Mouse (Mus musculus) CH12.LX (cell line): Measurements from ENCODE around the gene Sema3f. TPM values are rescaled to one million over a fixed set of nuclear protein-coding genes. Genes with fewer than 3 reads are reported as not detected.

Source experiments
- DNase-seq: peaks from one replicate; pipeline ENCODE4 v3.0.0-alpha.2; 2013; ENCODE audit errors: extremely low read depth
- H3K27ac ChIP-seq: 2 replicates; pipeline ENCODE4 v1.5.1; 2012; ENCODE audit warnings: low read depth, mild to moderate bottlenecking, control low read depth, moderate library complexity; ENCODE audit not compliant: insufficient read depth
- H3K27me3 ChIP-seq: replicated peaks from 2 replicates; pipeline ENCODE3; 2012; ENCODE audit warnings: inconsistent platforms
- H3K36me3 ChIP-seq, 2 experiments: replicated peaks in 1 of 2; 2 replicates each; pipeline versions ENCODE3 to v1.6.1; 2012; ENCODE audit warnings: inconsistent platforms in 1 of 2, low read length in 1 of 2, mild to moderate bottlenecking in 1 of 2, mixed read lengths in 1 of 2, moderate library complexity in 1 of 2; ENCODE audit not compliant: control insufficient read depth in 1 of 2, insufficient read depth in 1 of 2
- H3K4me1 ChIP-seq, 2 experiments: 2 replicates each; pipeline ENCODE4 v1.6.1; 2012; ENCODE audit warnings: inconsistent platforms in 1 of 2, moderate library complexity in 1 of 2; ENCODE audit not compliant: insufficient read depth in 2 of 2, control insufficient read depth in 1 of 2
- H3K4me2 ChIP-seq: 2 replicates; pipeline ENCODE4 v1.6.1; 2012; ENCODE audit warnings: low read depth, mild to moderate bottlenecking, control low read depth; ENCODE audit not compliant: poor library complexity, insufficient read depth, severe bottlenecking
- H3K4me3 ChIP-seq, 3 experiments: fragments of 150-350 bp in 1 of 3; sonication (generic) in 1 of 3; replicated peaks in 1 of 3; 2 replicates each; pipeline versions ENCODE3 to v1.5.1; 2011 to 2012; ENCODE audit warnings: low read depth in 2 of 3, low read length in 2 of 3, mild to moderate bottlenecking in 2 of 3, moderate library complexity in 2 of 3, control low read depth in 1 of 3, improper control_type of control experiment in 1 of 3, inconsistent platforms in 1 of 3, mixed read lengths in 1 of 3; ENCODE audit not compliant: poor library complexity in 1 of 3
- H3K79me2 ChIP-seq: replicated peaks from 2 replicates; pipeline ENCODE4 v1.6.1; 2012; ENCODE audit warnings: mild to moderate bottlenecking, moderate library complexity; ENCODE audit not compliant: control insufficient read depth, poor library complexity, insufficient read depth, severe bottlenecking; ENCODE audit errors: extremely low read depth
- H3K9ac ChIP-seq: 2 replicates; pipeline ENCODE4 v1.6.1; 2012; ENCODE audit warnings: low read depth, mild to moderate bottlenecking, control low read depth, moderate library complexity; ENCODE audit not compliant: insufficient read depth
- H3K9me3 ChIP-seq: replicated peaks from 2 replicates; pipeline ENCODE3; 2012; ENCODE audit warnings: low read length, inconsistent platforms, mixed read lengths
- BHLHE40 ChIP-seq: IDR thresholded peaks from 2 replicates; pipeline ENCODE4 v1.6.1; 2011; ENCODE audit warnings: mild to moderate bottlenecking, low read depth, low read length, improper control_type of control experiment
- CTCF ChIP-seq, 2 experiments: IDR thresholded peaks in 1 of 2; conservative IDR thresholded peaks in 1 of 2; 2 replicates each; pipeline ENCODE4 v1.5.1; 2011 to 2012; ENCODE audit warnings: low read depth in 2 of 2, low read length in 2 of 2, improper control_type of control experiment in 1 of 2, inconsistent platforms in 1 of 2, mild to moderate bottlenecking in 1 of 2, moderate library complexity in 1 of 2
- ETS1 ChIP-seq: conservative IDR thresholded peaks from 2 replicates; pipeline ENCODE4 v1.6.1; 2012; ENCODE audit warnings: low read depth, mild to moderate bottlenecking, inconsistent platforms, low read length, improper control_type of control experiment, moderate library complexity
- HCFC1 ChIP-seq: IDR thresholded peaks from 2 replicates; pipeline ENCODE4 v1.6.1; 2012; ENCODE audit warnings: low read depth, mild to moderate bottlenecking, inconsistent platforms, low read length, improper control_type of control experiment
- JUN ChIP-seq: IDR thresholded peaks from 2 replicates; pipeline ENCODE4 v1.6.1; 2011; ENCODE audit warnings: low read depth, mild to moderate bottlenecking, low read length, improper control_type of control experiment, moderate library complexity; ENCODE audit not compliant: insufficient read depth
- JUND ChIP-seq: conservative IDR thresholded peaks from 2 replicates; pipeline ENCODE4 v1.6.1; 2011; ENCODE audit warnings: low read depth, low read length, improper control_type of control experiment
- KAT2A ChIP-seq: IDR thresholded peaks from 2 replicates; pipeline ENCODE4 v1.6.1; 2012; ENCODE audit warnings: low read length, improper control_type of control experiment, inconsistent platforms; ENCODE audit not compliant: insufficient replicate concordance
- MAFK ChIP-seq: IDR thresholded peaks from 2 replicates; pipeline ENCODE4 v1.6.1; 2011; ENCODE audit warnings: low read length, improper control_type of control experiment; ENCODE audit not compliant: insufficient replicate concordance
- MAX ChIP-seq: IDR thresholded peaks from 2 replicates; pipeline ENCODE4 v1.6.1; 2011; ENCODE audit warnings: low read length, improper control_type of control experiment
- MEF2A ChIP-seq: IDR thresholded peaks from 2 replicates; pipeline ENCODE4 v1.6.1; 2014; ENCODE audit warnings: low read depth, mild to moderate bottlenecking, inconsistent platforms, low read length, improper control_type of control experiment, borderline replicate concordance
- MXI1 ChIP-seq: IDR thresholded peaks from 2 replicates; pipeline ENCODE4 v1.6.1; 2011; ENCODE audit warnings: mild to moderate bottlenecking, low read depth, low read length, improper control_type of control experiment
- NELFE ChIP-seq: IDR thresholded peaks from 2 replicates; pipeline ENCODE4 v1.6.1; 2011; ENCODE audit warnings: low read depth, low read length, improper control_type of control experiment
- PAX5 ChIP-seq: IDR thresholded peaks from 2 replicates; pipeline ENCODE4 v1.6.1; 2012; ENCODE audit warnings: low read length, inconsistent platforms, mixed read lengths
- POLR2AphosphoS2 ChIP-seq: IDR thresholded peaks from 2 replicates; pipeline ENCODE4 v1.6.1; 2011; ENCODE audit warnings: low read depth, low read length, improper control_type of control experiment
- TBP ChIP-seq: conservative IDR thresholded peaks from 2 replicates; pipeline ENCODE4 v1.6.1; 2011; ENCODE audit warnings: low read depth, low read length, improper control_type of control experiment
- USF2 ChIP-seq: conservative IDR thresholded peaks from 2 replicates; pipeline ENCODE4 v1.6.1; 2011; ENCODE audit warnings: low read depth, low read length, improper control_type of control experiment
- ZC3H11A ChIP-seq: IDR thresholded peaks from 2 replicates; pipeline ENCODE4 v1.6.1; 2012; ENCODE audit warnings: low read depth, mild to moderate bottlenecking, inconsistent platforms, low read length, improper control_type of control experiment
- dilution Hi-C: fragments of 300-500 bp; cut with MboI; formaldehyde crosslinking; loops from 2 replicates; pipeline ENCODE4 v1.14.3; 2020; ENCODE audit warnings: low sequenced_read_pairs; ENCODE audit not compliant: extremely low pct_unique_long_range_greater_than_20kb, extremely low pct_ligation_motif_present
- in situ Hi-C: fragments of 300-500 bp; cut with MboI; formaldehyde crosslinking; loops from 3 replicates; pipeline ENCODE4 v1.14.3; 2019; ENCODE audit warnings: low sequenced_read_pairs, low pct_ligation_motif_present, low pct_unique_long_range_greater_than_20kb, mixed read lengths
- polyA plus RNA-seq: library from polyadenylated mRNA; unstranded; fragments of >175 nt; gene quantifications from 2 replicates; pipeline ENCODE4 v1.2.1, GENCODE M21; 2012; ENCODE audit warnings: low read depth; ENCODE audit not compliant: insufficient read length
- total RNA-seq, 2 experiments: library from RNA; depleted of rRNA; stranded (reverse); fragments of 300-350 nt in 1 of 2; fragments of >200 nt in 1 of 2; gene quantifications; 2 replicates each; pipeline ENCODE4 v1.2.3; 2012 to 2014

The Sema3f gene
- total and polyA plus RNA-seq, 3 experiments = 0.24 to 1.1 (median 0.36) TPM

DNA sequence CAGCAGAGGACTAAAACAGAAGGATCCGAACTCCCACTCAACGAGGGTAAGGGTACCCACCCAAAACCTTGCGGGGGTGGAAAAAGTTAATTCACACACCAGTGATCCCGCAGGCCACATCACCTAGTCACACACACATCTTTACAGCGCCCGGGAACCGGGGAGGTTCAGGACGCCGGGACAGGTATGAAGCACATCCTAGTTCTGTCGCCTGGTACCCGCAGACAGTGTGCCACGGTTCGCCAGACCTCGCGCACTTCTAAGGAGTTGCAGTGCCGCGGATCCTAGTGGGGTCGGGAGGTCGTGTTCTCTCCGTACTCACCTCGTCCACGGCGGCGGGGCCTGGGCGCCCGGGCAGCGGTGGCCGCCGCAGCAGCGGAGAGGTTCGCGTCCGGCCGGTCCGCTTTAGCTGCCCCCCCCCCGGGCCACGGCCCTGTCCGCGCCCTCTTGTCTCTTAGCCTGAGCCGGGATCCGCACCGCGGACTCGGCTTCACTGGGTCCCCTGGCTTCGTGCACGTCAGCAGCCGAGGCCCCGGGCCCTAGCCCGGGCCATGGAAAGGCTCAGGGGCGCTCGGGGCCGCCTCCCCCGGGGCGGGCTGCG, 1.1 kb downstream of the Sema3f start:
- in situ Hi-C loops = no loop called here
- TF ChIP-seq USF2 = no peak
- no peak for TF ChIP-seq TBP
- TF ChIP-seq MXI1 = no peak
- no peak for TF ChIP-seq MEF2A
- TF ChIP-seq JUND = no peak
- no peak for TF ChIP-seq BHLHE40
- no peak for TF ChIP-seq PAX5
- no peak for TF ChIP-seq CTCF (conservative IDR thresholded peaks at IDR 0.05 in 1 of 2, IDR thresholded peaks at IDR 0.05 in 1 of 2; ENCODE audit: low read depth in 2 of 2, low read length in 2 of 2)
- no peak for TF ChIP-seq ETS1
- no peak for TF ChIP-seq HCFC1
- no peak for TF ChIP-seq MAFK
- TF ChIP-seq JUN = no peak
- Histone ChIP-seq H3K4me2 (peak overlapping the region; percentile 80), H3K9ac (peak overlapping the region; percentile 15; the same call in 1 of the 2 replicates), H3K79me2 (no peaks in the 10 kb centered on the region), H3K36me3 (no peaks in the 10 kb centered on the region), H3K27me3 (peaks cover 91% of the 10 kb centered on the region), H3K4me1 (peaks cover 7 to 30% of the 10 kb centered on the region in 2 experiments; a peak in 3 of 4 replicates), H3K27ac (no peak overlapping the region), H3K9me3 (no peaks in the 10 kb centered on the region), H3K4me3 (peak overlapping the region in 2 of 3 experiments; percentile 28 to 54)
- DNase-seq = no peak
- dilution Hi-C loops = no loop called here

GRCm38 (mm10) chr9:107708439-107709095, 1.7 kb downstream of the Sema3f start:
- in situ Hi-C loops (no loop called here), dilution Hi-C loops (no loop called here)
- H3K27ac ChIP-seq = no peak overlapping the region
- no peak overlapping the region for H3K9ac ChIP-seq
- no peak for TF ChIP-seq MEF2A
- TF ChIP-seq POLR2AphosphoS2 = no peak
- TF ChIP-seq USF2 = no peak
- no peak for TF ChIP-seq NELFE
- TF ChIP-seq ZC3H11A = no peak
- no peak for TF ChIP-seq MAX
- no peak for TF ChIP-seq KAT2A
- H3K4me1 ChIP-seq = peaks cover 7 to 26% of the 10 kb centered on the region in 2 experiments; a peak in 3 of 4 replicates
- H3K36me3 ChIP-seq = no peaks in the 10 kb centered on the region
- no peak overlapping the region for H3K4me3 ChIP-seq
- DNase-seq = no peak
- no peaks in the 10 kb centered on the region for H3K9me3 ChIP-seq
- H3K4me2 ChIP-seq = no peak overlapping the region
- no peaks in the 10 kb centered on the region for H3K79me2 ChIP-seq
- H3K27me3 ChIP-seq = peaks cover 91% of the 10 kb centered on the region
